Mouse (Mus musculus) lung, embryonic 14.5 days (tissue): ENCODE results near the gene Dusp1. TPM values are rescaled to one million over a fixed set of nuclear protein-coding genes. Genes with fewer than 3 reads are reported as not detected.

Experiments used
- ATAC-seq: fragments of 200-750 bp; cut with Nextera tagmentation; 2 replicates; pipeline ENCODE4 v1.8.0; 2017; ENCODE audit warnings: mild to moderate bottlenecking, moderate TSS enrichment, moderate library complexity; ENCODE audit not compliant: insufficient read depth
- DNase-seq: peaks from one replicate; pipeline ENCODE4 v3.0.0-alpha.2; 2015
- H3K27ac ChIP-seq: fragments of 300-500 bp; sonication (generic); 2 replicates; pipeline ENCODE4 v1.5.1; 2014; ENCODE audit warnings: low read depth, mild to moderate bottlenecking, moderate library complexity
- H3K27me3 ChIP-seq: fragments of 300-500 bp; sonication (generic); 2 replicates; pipeline ENCODE4 v1.6.1; 2014; ENCODE audit warnings: low read length, control low read depth; ENCODE audit not compliant: insufficient read depth
- H3K36me3 ChIP-seq: fragments of 300-500 bp; sonication (generic); 2 replicates; pipeline ENCODE4 v1.6.1; 2014; ENCODE audit warnings: control low read depth; ENCODE audit not compliant: insufficient read depth
- H3K4me1 ChIP-seq: fragments of 300-500 bp; sonication (generic); 2 replicates; pipeline ENCODE4 v1.6.1; 2014; ENCODE audit warnings: antibody characterized with exemption, control low read depth; ENCODE audit not compliant: insufficient read depth
- H3K4me2 ChIP-seq: fragments of 300-500 bp; sonication (generic); 2 replicates; pipeline ENCODE4 v1.6.1; 2014; ENCODE audit warnings: mild to moderate bottlenecking
- H3K4me3 ChIP-seq: fragments of 300-500 bp; sonication (generic); 2 replicates; pipeline ENCODE4 v1.5.1; 2014; ENCODE audit warnings: low read depth, low read length
- H3K9ac ChIP-seq: fragments of 300-500 bp; sonication (generic); 2 replicates; pipeline ENCODE4 v1.6.1; 2014
- H3K9me3 ChIP-seq: fragments of 300-500 bp; sonication (generic); 2 replicates; pipeline ENCODE4 v1.6.1; 2016; ENCODE audit warnings: low read depth, low read length, control low read depth
- CTCF ChIP-seq: IDR thresholded peaks from 2 replicates; pipeline ENCODE4 v1.5.1; 2016; ENCODE audit warnings: antibody characterized with exemption, low read depth
- WGBS: fragments of 180-500 bp; shearing (Covaris S2); extraction: QIAGEN DNeasy Blood & Tissue Kit; methylation state at CpG from one replicate; pipeline ENCODE4 v1.1.7; 2014; 5-methylcytosine and 5-hydroxymethylcytosine counted together
- polyA plus RNA-seq: library from polyadenylated mRNA; unstranded; fragments of >200 nt; fragmentation: Nextera tagmentation; extraction: Ambion mirVana; gene quantifications from 2 replicates; pipeline ENCODE4 v1.2.1, GENCODE M21; 2014

Gene Dusp1
- polyA plus RNA-seq, 1 experiment from 2014 or later: 24.5 TPM

- no peaks in the 10 kb centered on the region; the same call in 1 of the 2 replicates for H3K9me3 ChIP-seq
- 65% methylated on average over 4 of the region's 4 CpGs for WGBS
- peak overlapping the region; percentile 89 for H3K4me3 ChIP-seq
- DNase-seq: no peak
- TF ChIP-seq CTCF: no peak
- H3K4me1 ChIP-seq: peaks cover 11% of the 10 kb centered on the region; the same call in 1 of the 2 replicates
- no peak for ATAC-seq
- H3K27me3 ChIP-seq: no peaks in the 10 kb centered on the region
- H3K36me3 ChIP-seq: peaks cover 31% of the 10 kb centered on the region
- no peak overlapping the region for H3K27ac ChIP-seq
- H3K4me2 ChIP-seq: peak overlapping the region; percentile 97
- H3K9ac ChIP-seq: peak overlapping the region; percentile 87
These were observed 364 bp upstream of the Dusp1 start for GRCm38 (mm10) chr17:26562292-26562691.

DNA sequence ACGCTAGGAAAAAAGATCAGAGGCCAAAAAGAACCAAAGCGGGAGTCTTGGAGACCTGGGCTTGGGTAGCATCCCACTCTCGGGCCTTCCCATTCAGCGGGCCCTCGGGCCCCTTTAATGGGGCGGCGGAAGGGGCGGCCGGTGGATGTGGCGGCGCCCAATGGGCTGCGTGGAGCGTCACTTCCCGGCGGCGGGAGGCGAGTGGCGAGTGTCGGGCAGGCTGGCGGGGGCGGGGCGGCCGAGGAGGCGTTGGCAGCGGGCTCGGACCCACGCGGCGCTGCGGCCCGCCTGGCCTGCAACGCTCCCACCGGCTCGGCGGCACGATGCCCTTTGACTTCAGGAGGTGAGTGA, 663 bp downstream of the Dusp1 start, which contains the start of gene Ergic1:
Gene Ergic1, plus strand, starts transcription at position 200 of the 351 bp plus-strand sequence.
- Histone ChIP-seq H3K4me2 (peak within 1 kb of the TSS; percentile 97), H3K36me3 (peaks cover 26% of the 10 kb centered on the region), H3K4me1 (peaks cover 11% of the 10 kb centered on the region; the same call in 1 of the 2 replicates), H3K4me3 (peak within 1 kb of the TSS; percentile 89), H3K9me3 (no peaks in the 10 kb centered on the region; the same call in 1 of the 2 replicates), H3K27ac (peak within 1 kb of the TSS; percentile 74), H3K27me3 (no peaks in the 10 kb centered on the region), H3K9ac (peak within 1 kb of the TSS; percentile 87)
- 0% methylated on average over 34 of the region's 36 CpGs for WGBS
- no peak for TF ChIP-seq CTCF
- peak; percentile 95 for ATAC-seq
- DNase-seq: peak; percentile 94

GRCm38 (mm10) chr17:26560526-26561289, 1.2 kb downstream of the Dusp1 start:
- TF ChIP-seq CTCF: no peak
- Histone ChIP-seq H3K9me3 (no peaks in the 10 kb centered on the region), H3K36me3 (peaks cover 25% of the 10 kb centered on the region), H3K4me1 (peaks cover 11% of the 10 kb centered on the region; the same call in 1 of the 2 replicates), H3K27me3 (no peaks in the 10 kb centered on the region), H3K9ac (peak overlapping the region; percentile 87), H3K4me3 (peak overlapping the region; percentile 89), H3K27ac (peak overlapping the region; percentile 74), H3K4me2 (peak overlapping the region; percentile 97)
- WGBS: 31% methylated on average over 9 of the region's 9 CpGs
- no peak; the same call in none of the 2 replicates for ATAC-seq
- DNase-seq: peak; percentile 26

DNA sequence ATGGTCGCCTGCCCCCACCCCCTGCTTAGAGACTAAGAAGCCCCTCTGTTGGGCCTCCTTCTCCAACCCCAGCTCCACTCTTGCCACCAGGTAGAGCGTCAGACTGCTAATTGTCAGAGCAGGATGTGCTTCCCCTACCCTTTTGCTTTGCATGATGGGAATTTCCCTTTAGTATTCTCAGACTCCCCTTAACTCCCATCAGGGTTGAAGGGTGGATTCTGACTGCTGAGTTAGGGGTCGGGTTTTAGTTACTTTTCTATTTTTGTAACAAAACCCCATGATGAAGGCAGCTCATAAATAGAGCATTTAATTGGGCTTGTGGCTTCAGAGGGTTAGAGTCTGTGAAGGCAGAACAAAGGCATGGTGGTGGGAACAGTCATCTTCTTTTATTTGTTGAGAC, 8.9 kb downstream of the Dusp1 start:
- H3K4me1 ChIP-seq: no peaks in the 10 kb centered on the region
- DNase-seq (no peak), ATAC-seq (no peak)
- H3K36me3 ChIP-seq: no peaks in the 10 kb centered on the region
- H3K4me3 ChIP-seq: no peak overlapping the region
- WGBS: 69% methylated on average over 3 of the region's 3 CpGs
- no peaks in the 10 kb centered on the region for H3K9me3 ChIP-seq
- H3K4me2 ChIP-seq: no peak overlapping the region
- H3K27me3 ChIP-seq: no peaks in the 10 kb centered on the region
- no peak for TF ChIP-seq CTCF
- no peak overlapping the region for H3K27ac ChIP-seq
- H3K9ac ChIP-seq: no peak overlapping the region

- no peak overlapping the region for H3K4me2 ChIP-seq
- WGBS: 77% methylated on average over 6 of the region's 6 CpGs
- no peaks in the 10 kb centered on the region for H3K36me3 ChIP-seq
- ATAC-seq (no peak), DNase-seq (no peak)
- TF ChIP-seq CTCF: no peak
- no peak overlapping the region for H3K4me3 ChIP-seq
- no peaks in the 10 kb centered on the region for H3K9me3 ChIP-seq
- H3K27ac ChIP-seq: no peak overlapping the region
- H3K27me3 ChIP-seq: no peaks in the 10 kb centered on the region
- no peak overlapping the region for H3K9ac ChIP-seq
- H3K4me1 ChIP-seq: no peaks in the 10 kb centered on the region
These were observed 10.8 kb downstream of the Dusp1 start for GRCm38 (mm10) chr17:26551104-26551503.

GRCm38 (mm10) chr17:26549148-26549809, 12.6 kb downstream of the Dusp1 start:
- H3K27ac ChIP-seq: no peak overlapping the region
- TF ChIP-seq CTCF: no peak
- H3K9ac ChIP-seq: no peak overlapping the region
- ATAC-seq (peak; percentile 62; the same call in 1 of the 2 replicates), DNase-seq (peak; percentile 51)
- H3K4me1 ChIP-seq: no peaks in the 10 kb centered on the region
- no peaks in the 10 kb centered on the region for H3K36me3 ChIP-seq
- H3K4me2 ChIP-seq: peak overlapping the region; percentile 20; the same call in 1 of the 2 replicates
- H3K4me3 ChIP-seq: no peak overlapping the region
- no peaks in the 10 kb centered on the region for H3K9me3 ChIP-seq
- H3K27me3 ChIP-seq: no peaks in the 10 kb centered on the region
- WGBS: 7% methylated on average over 12 of the region's 12 CpGs

- Histone ChIP-seq H3K27me3 (no peaks in the 10 kb centered on the region), H3K27ac (peak overlapping the region; percentile 42; the same call in 1 of the 2 replicates), H3K9me3 (no peaks in the 10 kb centered on the region), H3K9ac (no peak overlapping the region), H3K4me1 (no peaks in the 10 kb centered on the region), H3K4me3 (no peak overlapping the region), H3K36me3 (no peaks in the 10 kb centered on the region), H3K4me2 (peak overlapping the region; percentile 20; the same call in 1 of the 2 replicates)
- TF ChIP-seq CTCF: no peak
- WGBS: 10% methylated on average over 5 of the region's 5 CpGs
- ATAC-seq (no peak), DNase-seq (peak; percentile 22)
These were observed 13.4 kb downstream of the Dusp1 start for GRCm38 (mm10) chr17:26548566-26548965.
